Mouse (Mus musculus) neural tube, embryonic 10.5 days (tissue): ENCODE data around the gene Cacna1c.

ENCODE experiments used
- DNase-seq: peaks from one replicate; pipeline ENCODE4 v3.0.0-alpha.2; 2017; ENCODE audit warnings: low spot score; ENCODE audit errors: extremely low spot score

Cacna1c gene

DNA sequence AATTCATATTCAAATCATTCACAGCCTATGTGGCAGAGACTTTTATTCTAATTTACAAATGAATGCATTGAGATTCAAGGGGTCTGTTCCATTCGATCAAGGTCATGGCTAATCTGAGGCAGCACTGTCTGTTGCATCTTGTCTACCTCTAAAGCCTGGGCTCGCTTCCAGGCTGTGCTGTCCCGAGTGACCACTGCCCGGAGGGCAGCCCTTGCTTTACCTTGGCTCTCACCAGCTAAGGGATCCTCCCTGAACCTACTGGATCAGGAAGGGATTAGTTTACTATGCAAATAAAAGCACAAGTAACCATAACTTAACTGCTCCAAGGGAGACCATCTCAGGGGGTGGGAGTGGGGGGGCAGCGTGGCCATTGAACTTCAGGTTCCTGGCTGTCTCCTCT, 334.1 kb downstream of the Cacna1c start:
- DNase-seq, result no peak

DNA sequence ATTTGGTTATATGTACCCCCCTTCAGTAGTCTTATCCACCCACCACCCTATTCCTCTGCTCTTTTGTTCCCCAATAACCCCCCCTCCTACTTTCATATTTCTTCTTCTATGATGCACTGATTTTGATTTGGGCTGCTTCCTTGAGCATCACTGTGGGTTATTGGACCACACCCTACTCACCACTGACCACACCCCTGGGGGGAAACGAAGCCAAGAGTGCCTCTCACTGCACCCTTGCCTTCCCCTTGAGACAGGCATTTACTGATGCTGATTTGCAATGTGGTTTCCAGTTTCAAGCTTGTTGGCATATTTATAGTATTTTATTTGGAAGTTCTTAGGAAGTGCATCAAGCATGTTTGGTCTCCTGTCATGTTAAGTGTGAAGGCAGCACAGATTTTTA, 337.8 kb downstream of the Cacna1c start:
- no peak for DNase-seq

DNA sequence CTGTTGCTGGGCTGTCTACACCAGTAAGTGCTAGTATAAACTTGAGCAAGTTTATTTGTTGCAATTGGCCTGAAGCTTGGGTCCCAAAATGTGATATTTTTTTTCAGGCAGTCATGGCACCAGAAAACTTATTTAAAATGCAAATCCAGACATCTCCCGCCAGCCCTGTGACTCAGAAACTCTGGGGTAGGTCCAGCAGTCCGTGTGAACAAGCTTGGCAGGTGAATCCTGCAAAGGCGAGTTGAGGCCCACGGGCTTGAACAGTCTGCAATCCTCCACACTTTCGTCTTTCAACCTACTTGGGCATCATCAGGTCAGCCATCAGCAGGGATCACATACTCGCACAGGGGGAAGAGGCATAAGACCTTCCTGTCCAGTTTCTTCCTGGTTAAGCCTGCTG, 344.1 kb downstream of the Cacna1c start:
- no peak for DNase-seq

DNA sequence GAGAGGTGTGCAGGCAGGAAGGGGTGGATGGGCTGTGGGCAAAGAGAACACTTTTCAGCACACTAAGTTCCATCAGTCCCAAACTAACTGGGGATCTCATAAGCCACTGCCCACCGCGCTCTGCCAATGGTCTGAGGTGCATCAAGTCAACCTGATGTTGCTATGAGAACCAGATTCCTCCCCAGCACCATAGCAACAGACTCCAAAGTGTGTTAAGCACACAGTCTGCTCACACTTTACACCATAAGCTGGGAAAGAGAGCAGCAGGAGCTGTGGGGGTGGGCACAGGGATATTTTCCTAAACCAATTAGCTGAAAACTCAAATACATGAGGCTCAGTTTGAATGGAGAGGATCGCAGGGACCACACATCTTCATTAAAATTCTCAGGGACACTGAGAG, 345.1 kb downstream of the Cacna1c start:
- DNase-seq, result no peak

DNA sequence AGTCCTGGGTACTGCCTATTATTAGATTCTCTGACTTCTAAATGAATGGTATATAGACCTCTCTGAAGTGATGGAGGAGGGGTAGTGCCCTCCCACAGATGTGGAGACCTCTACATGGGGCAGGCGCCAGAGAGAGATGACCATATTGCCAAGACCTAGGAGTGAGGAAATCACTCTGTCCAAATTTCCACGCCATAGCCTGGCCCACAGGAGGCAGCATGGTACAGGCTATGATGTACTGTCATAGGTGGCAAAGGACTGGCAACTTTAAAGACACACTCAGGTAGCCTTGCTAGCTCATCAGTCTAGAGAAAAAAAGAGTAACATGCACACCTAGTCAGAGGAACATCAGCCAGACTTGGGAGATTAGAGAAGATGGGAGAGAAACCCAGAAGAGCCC, 347.6 kb downstream of the Cacna1c start:
- DNase-seq, result no peak

GRCm38 (mm10) chr6:118847751-118848150, 348.5 kb downstream of the Cacna1c start:
- DNase-seq, result no peak

DNA sequence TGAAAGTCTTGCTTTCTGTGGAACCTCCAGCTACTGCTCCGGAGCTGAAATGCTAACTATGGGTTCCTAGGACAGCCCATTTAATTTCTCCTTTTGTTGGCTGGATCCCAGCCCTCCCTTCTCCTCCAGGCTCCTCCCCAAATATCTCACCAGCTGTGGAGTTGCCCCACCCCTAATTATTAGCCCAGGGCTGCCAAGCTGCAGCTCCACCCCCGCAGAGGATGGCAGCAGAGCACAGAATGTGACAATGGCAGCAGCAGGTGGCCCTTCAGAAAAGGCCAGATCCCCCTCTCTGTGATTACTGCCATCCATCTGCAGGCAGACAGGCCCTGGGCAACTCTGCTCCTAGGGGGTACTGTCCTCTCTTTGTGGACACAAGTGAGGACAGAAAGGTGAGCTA, 350.4 kb downstream of the Cacna1c start:
- no peak for DNase-seq

DNA sequence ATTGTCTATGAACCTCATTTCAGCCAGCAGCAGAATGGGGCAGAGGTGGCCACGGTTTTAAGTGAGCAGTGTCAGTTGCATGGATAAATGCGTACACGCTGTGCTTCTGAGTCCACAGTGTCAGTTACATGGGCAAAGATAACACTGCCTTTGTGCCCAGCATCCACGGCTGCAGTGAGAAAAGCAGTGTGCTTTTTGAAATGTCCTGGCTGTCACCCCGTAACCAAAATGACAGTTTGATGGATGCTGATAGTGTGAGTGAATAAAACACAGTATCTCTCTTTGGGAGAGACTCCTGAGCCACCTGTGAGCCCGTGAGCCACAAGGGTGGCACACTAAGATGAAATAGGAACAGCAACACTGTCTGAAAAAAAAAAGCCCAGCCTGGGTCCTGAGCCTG, 351.0 kb downstream of the Cacna1c start:
- DNase-seq, result no peak

DNA sequence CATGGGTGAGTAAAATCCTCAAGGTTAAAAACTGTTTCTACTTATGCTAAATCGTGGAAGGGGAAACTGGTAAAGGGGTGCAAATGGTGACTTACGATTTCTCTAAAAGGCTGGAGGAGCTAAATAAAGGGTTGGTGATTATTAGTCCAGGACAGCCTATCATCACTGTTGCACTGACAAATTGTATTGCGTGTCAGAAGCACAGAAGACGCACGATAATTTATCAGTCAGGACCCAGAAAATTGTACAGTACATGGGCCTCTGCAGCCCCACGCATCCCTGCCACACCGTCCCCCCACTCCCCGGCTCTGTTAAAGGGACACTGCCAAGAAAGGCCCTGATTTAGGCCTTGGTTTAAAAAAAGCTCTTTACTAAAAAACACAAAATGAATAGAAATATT, 352.7 kb downstream of the Cacna1c start:
- no peak for DNase-seq

GRCm38 (mm10) chr6:118841892-118842291, 354.3 kb downstream of the Cacna1c start:
- DNase-seq, result no peak

DNA sequence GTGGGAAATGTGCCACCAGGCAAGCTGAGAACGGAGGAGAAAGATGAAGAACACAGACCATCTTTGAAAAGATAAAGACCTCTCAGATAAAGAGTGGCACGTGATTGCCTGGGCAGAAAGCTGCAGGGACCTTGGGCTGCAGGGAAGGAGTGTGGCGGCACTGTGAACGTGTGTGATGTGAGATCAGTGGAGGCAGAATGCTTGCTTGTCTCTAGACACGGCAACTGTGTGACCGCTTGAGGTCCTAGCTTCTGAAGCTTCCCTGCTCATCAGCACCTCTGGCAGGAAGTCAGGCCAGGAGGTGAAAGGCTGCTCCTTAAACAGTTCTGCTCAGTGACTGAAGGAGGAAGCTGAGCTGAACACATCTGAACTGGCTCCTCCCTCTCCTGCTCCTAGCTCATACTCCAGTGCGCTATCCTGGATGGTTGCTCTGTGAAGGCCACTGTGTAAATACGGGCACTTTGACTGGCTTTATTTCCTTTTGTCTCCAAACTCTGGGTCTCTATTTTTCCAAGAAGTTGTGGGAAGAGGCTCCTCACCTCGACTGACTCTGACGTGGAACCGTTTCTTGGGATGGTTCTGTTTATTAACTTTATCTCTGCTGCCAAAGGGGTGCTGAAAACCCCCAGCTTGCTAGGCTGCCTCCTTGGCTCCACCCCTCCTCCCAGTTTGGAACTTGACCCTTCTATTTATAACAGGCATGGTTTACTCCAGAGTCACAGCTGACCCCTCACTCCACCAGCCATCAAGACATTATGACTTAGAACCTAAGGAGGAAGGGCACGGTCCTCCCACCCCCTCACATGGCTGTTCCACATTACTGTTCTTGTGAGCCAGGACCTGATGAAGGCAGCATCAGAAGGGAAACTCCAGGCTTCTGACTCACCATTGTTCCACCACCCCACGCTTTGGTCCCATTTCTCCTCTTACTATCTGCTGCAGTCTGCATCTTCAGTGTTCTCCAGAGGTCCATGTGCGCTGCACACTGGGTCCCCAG, 357.0 kb downstream of the Cacna1c start:
- peak; percentile 22 for DNase-seq

DNA sequence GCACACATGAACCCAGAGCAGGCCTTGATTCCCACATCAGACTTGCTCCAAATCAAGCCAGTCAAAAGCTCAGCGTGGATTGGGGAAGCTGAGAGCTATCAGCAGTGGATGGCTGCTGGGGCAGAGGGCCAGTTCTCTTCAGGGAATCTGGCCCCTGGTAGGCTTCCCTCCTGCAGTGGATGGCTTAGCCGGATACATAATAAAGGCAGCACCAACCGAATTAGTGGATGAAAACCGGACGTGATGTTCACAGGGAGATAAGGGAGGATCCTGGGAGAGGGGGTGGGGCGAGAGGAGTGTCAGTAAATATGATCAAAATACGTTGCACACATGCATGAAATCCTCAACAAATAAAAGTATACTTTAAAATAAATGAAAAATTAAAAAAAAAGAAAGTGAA, 359.5 kb downstream of the Cacna1c start:
- no peak for DNase-seq

GRCm38 (mm10) chr6:118834046-118834445, 362.2 kb downstream of the Cacna1c start:
- DNase-seq, result no peak

- no peak for DNase-seq
These were observed 363.2 kb downstream of the Cacna1c start for GRCm38 (mm10) chr6:118833049-118833448.

- no peak for DNase-seq
These were observed 363.6 kb downstream of the Cacna1c start for GRCm38 (mm10) chr6:118832616-118833015.

DNA sequence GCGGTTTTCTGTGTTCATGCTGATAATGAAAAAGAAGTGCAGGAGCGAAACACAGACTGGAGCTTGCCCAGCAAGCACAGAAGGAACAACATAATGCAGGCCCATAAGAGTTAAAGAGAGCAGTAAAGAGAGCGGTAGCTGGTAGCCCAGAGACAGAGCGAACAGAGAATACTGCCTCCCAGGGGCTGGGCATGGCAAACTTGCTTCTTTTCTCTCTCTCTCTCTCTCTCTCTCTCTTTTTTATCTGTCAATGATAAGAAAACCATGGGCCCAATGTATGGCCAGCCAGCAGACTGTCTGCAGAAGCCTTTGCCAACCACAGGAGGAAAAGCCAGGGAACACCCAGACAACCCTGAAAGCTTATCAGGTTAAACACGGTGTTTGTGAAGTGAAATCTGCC, 365.4 kb downstream of the Cacna1c start:
- DNase-seq, result no peak

DNA sequence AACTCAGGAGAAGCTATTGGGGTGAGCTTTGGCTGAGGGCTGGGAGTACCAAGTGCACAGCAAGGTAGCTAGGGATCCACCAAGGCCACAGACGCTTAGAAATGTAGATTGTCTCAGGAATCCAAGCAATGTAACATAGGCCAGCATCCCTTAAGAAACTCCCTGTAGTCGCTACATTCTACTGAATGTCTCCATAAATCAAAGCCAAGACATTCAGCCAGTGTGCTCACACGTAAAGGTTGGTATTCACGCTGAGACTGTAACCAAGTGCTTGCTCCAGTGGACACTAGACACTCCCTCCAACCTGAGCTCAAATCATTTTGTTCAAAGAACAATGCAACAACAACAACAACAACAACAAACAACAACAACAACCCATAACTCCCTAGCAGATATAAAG, 368.0 kb downstream of the Cacna1c start:
- no peak for DNase-seq

DNA sequence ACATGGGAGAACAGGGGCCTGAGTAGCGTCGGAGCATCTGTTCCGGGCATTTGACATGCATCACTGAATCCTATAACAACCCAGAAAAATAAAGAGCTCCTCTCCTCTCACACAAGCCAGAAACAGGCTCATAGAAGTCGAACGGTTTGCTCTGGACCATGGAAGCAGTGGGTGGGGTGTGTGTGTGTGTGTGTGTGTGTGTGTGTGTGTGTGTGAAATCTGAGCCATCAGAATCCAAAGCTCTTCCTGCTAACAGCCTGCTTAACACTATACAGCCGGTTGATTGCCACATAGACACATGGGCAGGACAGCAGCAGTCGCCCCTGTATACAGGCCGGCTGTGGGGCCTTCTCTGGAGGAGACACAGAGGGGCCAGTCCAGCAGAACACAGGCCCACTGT, 368.7 kb downstream of the Cacna1c start:
- peak; percentile 37 for DNase-seq

DNA sequence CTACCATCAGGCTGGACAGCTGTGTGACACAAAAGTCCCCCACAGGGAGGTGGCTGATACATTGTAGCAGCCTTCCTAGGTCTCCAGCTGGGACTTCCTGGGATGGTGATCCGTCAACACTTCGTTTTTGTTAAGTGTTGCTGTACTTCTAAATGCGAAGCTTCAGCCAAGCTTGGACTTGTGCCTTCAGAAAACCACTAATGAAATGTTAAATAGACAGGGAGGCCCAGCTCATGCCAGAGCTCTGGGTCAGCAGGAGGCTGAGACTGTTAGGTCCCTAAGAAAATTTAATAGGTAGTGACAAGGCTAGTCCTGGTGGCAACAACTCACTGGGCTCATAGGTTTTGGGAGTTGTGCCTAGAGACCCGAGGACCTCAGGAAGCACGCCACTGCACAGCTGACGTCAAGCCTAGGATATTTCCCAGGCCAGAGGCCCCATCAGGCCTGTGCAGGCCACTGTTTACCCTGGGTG, 370.8 kb downstream of the Cacna1c start:
- DNase-seq, result no peak

DNA sequence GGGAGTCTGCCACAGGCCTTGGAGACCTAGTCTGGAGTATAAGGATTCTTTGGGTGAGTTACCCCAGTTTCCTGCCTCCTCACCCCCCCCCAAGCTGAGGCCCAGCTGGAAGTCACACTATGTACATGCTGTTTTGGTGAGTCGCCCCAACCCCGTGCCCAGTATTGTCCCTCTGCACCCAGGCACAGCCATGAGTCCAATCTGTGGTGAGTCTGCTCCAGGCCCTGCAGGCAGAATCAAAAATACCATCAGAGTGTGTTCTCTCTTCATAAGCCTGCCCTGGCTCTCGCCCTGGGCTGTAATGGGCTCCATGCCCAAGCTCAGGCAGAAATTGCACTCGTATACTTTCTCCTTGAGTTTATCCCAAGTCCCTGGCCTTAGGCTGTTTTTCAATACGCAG, 374.7 kb downstream of the Cacna1c start:
- no peak for DNase-seq

DNA sequence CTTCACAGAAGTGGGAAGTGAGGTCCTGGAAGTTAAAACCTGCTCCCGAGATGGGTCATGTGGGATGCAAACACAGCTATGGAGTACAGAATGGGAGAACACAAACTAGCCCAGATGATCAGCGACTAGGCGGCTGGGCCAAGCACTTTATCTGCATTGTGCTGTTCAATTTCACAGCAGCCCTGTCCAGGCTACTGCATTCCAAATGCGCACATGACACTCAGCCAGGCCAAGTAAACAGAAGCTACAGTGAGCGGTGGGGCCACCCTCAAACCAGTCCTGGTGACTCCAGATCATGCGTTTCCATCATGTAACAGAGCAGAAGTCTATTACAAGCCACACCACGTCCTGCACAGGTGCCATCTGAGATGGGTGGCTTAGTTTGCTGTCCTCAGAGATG, 376.6 kb downstream of the Cacna1c start:
- DNase-seq, result no peak

- DNase-seq, result no peak
These were observed 378.2 kb downstream of the Cacna1c start for GRCm38 (mm10) chr6:118817928-118818503.

DNA sequence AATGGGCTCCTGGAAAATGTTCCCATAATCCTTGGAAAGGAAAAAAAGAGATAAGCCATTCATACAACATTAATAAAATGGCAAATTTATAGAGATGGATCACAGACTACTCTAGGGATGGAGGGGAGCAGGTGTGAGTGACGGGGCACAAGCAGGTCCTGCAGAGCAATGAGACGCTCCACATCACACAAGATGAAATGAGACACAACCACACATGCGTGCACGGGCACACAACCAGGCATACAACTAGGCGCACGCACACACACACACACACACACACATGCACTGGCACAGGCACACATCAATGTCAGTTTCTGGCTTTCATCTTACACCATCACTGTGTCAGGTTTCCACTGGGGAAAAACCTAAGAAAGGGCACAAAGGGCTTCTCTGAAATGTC, 380.0 kb downstream of the Cacna1c start:
- no peak for DNase-seq
